Mouse (Mus musculus): Measurements from ENCODE around the gene Fig4.
A peak's percentile ranks its signal among the peaks of the same experiment; 100 is the strongest.

DNA sequence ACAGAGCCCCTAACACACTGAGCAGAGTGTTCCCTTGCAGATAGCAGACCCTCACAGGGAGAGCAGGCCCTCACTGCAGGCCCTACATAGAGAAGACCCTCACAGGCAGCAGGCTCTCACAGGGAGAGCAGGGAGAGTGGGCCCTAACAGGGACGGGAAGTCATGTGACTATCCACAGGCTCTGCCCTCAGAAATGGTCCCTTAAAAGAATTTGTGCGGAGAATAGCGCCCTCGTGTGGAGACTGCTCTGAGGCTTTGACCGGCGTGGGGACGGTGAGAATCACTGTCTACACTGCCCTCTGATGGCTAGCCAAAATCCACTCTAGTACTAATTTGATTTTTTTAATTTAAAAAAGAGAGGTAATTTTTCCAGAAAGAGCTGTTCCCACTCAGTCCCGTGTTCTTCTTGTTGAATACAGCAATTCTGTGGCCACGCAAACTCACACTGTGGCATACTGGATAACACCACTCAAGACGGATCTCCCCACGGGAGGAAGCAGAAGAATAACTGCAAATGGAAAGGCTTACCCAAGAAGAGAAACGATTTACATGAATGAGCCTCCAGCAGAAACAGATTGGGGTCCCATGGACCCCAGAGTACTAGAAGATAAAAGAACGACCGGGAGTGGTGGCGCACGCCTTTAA is 14.2 kb downstream of the Fig4 start:
- TF ChIP-seq CTCF (conservative IDR thresholded peaks at IDR 0.05; ENCODE audit: low read length) (peak; percentile 87), NANOG (IDR thresholded peaks at IDR 0.05; ENCODE audit: borderline replicate concordance, low read length) (no peak)
